Mouse (Mus musculus) urinary bladder, postnatal 36 days (tissue): ENCODE results near the gene Clip2.

ENCODE experiments used
- DNase-seq, 2 experiments: peaks; one replicate each; pipeline ENCODE4 v3.0.0; 2022; ENCODE audit warnings: low spot score in 2 of 2, mixed read lengths in 1 of 2

The Clip2 gene

GRCm38 (mm10) chr5:134565696-134566095 is 13.5 kb upstream of the Clip2 start:
- DNase-seq = no peak

GRCm38 (mm10) chr5:134564272-134564671 is 12.0 kb upstream of the Clip2 start:
- no peak for DNase-seq

GRCm38 (mm10) chr5:134560450-134561171 is 8.4 kb upstream of the Clip2 start:
- no peak for DNase-seq

GRCm38 (mm10) chr5:134560071-134560449 is 7.8 kb upstream of the Clip2 start, which contains the start of gene Syna:
Syna (minus strand) TSS chr5:134560171.
- no peak for DNase-seq

GRCm38 (mm10) chr5:134555463-134556164 is 3.4 kb upstream of the Clip2 start:
- DNase-seq = peak in 1 of 2 experiments; percentile 66

GRCm38 (mm10) chr5:134553951-134554546 is 1.8 kb upstream of the Clip2 start:
- no peak for DNase-seq

- no peak for DNase-seq
Observed at GRCm38 (mm10) chr5:134551233-134552109, 763 bp downstream of the Clip2 start.

GRCm38 (mm10) chr5:134550836-134551232 is 1.4 kb downstream of the Clip2 start:
- DNase-seq = no peak

GRCm38 (mm10) chr5:134549640-134550168 is 2.5 kb downstream of the Clip2 start:
- no peak for DNase-seq

- DNase-seq = no peak
Observed at GRCm38 (mm10) chr5:134548306-134548705, 3.9 kb downstream of the Clip2 start.

- no peak for DNase-seq
Observed at GRCm38 (mm10) chr5:134546790-134547189, 5.4 kb downstream of the Clip2 start.

GRCm38 (mm10) chr5:134545242-134545629 is 7.0 kb downstream of the Clip2 start:
- DNase-seq = no peak

GRCm38 (mm10) chr5:134544516-134545241 is 7.6 kb downstream of the Clip2 start:
- DNase-seq = no peak

GRCm38 (mm10) chr5:134541640-134542039 is 10.6 kb downstream of the Clip2 start:
- DNase-seq = peak; percentile 55 to 72

GRCm38 (mm10) chr5:134540881-134541280 is 11.4 kb downstream of the Clip2 start:
- DNase-seq = peak in 1 of 2 experiments; percentile 48

- peak; percentile 51 to 69 for DNase-seq
Observed at GRCm38 (mm10) chr5:134539891-134540290, 12.3 kb downstream of the Clip2 start.

- no peak for DNase-seq
Observed at GRCm38 (mm10) chr5:134536036-134536435, 16.2 kb downstream of the Clip2 start.

- DNase-seq = no peak
Observed at GRCm38 (mm10) chr5:134532417-134532816, 19.8 kb downstream of the Clip2 start.

- DNase-seq = no peak
Observed at GRCm38 (mm10) chr5:134531585-134531984, 20.6 kb downstream of the Clip2 start.

- peak in 1 of 2 experiments; percentile 60 for DNase-seq
Observed at GRCm38 (mm10) chr5:134530830-134531229, 21.4 kb downstream of the Clip2 start.

- DNase-seq = no peak
Observed at GRCm38 (mm10) chr5:134528488-134528887, 23.7 kb downstream of the Clip2 start.
